Mouse (Mus musculus): ENCODE data around the gene Trip12.

DNA sequence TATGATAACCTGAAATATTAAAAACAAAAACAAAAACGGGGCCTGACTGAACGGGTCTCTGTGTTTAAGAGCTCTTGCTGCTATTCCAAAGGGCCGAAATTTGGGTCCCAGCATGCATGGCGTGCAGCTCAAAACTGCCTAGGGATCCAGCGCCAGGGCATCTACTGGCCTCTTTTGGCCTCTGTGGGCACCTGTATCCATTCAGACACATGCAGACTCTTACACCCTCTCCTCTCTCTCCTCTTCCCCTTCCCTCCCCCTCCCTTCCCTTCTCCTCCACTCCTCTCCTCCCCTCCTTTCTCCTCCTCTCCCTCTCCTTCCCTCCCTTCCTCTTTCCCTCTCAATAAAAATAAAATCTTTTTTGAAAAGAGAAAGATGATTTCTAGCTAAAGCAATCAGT lies 130.9 kb downstream of the Trip12 start:
- no peak for TF ChIP-seq POLR2A (IDR thresholded peaks at IDR 0.05; ENCODE audit: borderline replicate concordance, extremely low read depth, insufficient read depth, insufficient read length, poor library complexity, severe bottlenecking)
- TF ChIP-seq CTCF (IDR thresholded peaks at IDR 0.05; ENCODE audit: borderline replicate concordance, extremely low read depth, insufficient read depth, insufficient read length) = no peak
